Mouse (Mus musculus): Measurements from ENCODE around the gene Map2k3. TPM values are rescaled to one million over a fixed set of nuclear protein-coding genes. Genes with fewer than 3 reads are reported as not detected.

Gene Map2k3
- total RNA-seq, 4 experiments from 2014 or later = 74.6 to 80.8 (median 77.0) TPM

DNA sequence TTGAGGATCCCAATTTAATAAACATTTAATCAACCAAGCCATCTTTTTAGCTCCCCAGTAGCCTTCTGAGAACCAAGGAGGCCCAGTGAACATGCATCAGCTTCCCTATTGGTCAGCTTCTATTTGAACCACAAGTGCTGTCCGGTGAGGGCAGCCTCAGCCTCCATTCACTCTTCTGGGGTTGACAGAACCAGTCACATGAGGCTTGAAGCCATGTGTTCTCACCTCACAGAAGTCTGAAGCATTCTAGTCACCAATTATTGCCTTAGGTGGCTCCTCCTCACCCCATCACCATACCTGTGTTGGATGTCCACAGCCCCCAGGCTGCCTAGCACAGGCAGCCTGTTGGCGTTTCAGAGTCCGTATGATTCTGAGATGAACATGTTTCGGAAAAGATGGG is 27.1 kb downstream of the Map2k3 start:
- no peak for DNase-seq (ENCODE audit: low spot score)

- DNase-seq (ENCODE audit: low spot score) = no peak
Measured at GRCm38 (mm10) chr11:60961176-60961575, 29.3 kb downstream of the Map2k3 start.

- no peak for DNase-seq (ENCODE audit: low spot score)
Measured at GRCm38 (mm10) chr11:60962709-60963108, 30.9 kb downstream of the Map2k3 start.

DNA sequence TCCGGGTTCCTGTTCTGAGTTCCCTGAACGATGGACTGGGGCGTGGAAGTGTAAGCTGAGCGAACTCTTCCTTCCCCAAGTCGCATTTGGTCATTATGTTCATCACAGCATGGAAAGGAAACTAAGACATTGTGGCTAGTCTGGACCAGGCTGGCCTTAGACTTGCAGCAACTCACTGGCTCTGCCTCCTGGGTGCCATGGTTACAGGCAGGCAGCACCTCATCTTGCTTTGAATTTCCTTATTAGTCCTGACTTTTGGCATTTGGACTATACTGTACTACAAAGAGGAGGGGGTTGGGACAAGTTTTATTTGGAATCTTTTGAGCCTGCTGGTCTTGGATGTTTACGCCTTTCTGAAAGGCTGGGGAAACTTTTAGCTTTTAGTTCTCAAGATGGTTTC is 35.1 kb downstream of the Map2k3 start:
- DNase-seq (ENCODE audit: low spot score) = no peak

DNA sequence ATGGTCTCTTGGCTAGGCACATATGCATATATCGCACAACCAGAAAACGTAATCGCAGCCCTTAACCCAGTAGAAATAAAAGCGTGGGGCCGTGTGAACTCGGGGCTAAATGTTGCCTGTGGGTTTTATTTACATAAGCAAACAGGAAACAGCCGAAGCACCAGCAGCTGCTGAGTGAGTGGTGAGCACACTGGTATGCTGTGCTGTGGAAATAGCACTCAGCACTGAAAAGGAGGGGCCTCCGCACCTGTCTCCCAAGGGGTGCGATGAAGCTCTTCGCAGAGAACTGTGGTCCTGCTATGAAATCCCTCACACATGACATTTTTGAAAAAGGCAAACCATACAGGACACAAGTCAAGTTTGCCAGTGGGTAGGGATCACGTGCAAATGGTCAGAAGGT is 43.3 kb downstream of the Map2k3 start:
- no peak for DNase-seq (ENCODE audit: low spot score)

- no peak for DNase-seq (ENCODE audit: low spot score)
Measured at GRCm38 (mm10) chr11:60976234-60976633, 44.4 kb downstream of the Map2k3 start.

- no peak for DNase-seq (ENCODE audit: low spot score)
Measured at GRCm38 (mm10) chr11:60976742-60977141, 44.9 kb downstream of the Map2k3 start.

GRCm38 (mm10) chr11:60977153-60977552 is 45.3 kb downstream of the Map2k3 start:
- peak; percentile 19 for DNase-seq (ENCODE audit: low spot score)

DNA sequence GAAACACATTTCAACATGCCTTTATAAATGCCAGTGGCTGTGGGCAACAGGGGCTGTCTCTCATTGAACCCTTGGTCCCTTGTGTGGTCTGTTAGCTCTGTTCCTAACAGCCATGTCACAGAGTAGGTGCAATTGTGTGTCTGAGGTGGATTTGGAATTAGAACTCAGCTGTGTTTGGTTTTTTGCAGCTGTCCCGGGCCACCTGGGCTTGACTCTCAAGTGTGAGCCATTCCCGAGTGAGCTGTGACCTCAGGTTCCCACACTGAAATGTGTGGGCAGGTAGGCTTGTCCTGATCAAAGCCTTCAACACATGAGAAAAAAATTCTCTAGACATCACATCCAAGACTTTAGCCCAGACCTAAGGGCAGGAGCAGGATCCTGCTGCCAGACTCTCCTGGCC is 46.8 kb downstream of the Map2k3 start:
- no peak for DNase-seq (ENCODE audit: low spot score)

GRCm38 (mm10) chr11:60979788-60980187 is 48.0 kb downstream of the Map2k3 start:
- no peak for DNase-seq (ENCODE audit: low spot score)

GRCm38 (mm10) chr11:60981693-60982486 is 50.1 kb downstream of the Map2k3 start:
- DNase-seq (ENCODE audit: low spot score) = no peak

DNA sequence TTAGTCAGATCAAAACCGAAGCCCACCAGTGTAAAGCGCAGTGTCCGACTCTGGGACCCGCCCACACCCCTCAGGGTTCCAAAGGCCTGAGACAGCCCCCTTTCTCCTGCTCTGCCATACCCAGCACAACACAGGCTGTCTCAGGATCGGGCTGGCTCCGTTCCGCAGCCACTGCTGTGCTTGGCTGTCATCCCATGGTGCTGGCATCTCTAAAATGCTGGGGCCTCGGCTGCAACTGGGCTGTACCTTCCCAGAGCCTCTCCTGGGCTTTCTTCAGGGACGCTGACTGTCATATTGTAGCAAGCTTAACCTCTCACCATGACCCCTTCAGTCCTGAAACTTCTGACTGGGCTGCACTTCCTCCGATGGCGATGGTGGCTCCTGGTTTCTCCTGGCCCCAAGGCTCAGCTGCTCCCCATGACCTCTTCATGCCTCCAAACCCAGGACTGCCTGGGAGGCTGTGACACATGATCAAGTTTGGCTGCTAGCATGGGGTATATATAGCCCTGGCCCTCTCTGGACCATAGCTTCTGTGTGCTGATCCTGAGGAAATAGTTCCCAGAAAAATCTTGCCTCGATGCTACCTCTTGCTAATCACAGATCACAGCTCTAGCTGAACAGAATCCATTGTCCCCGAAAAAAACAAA is 53.2 kb downstream of the Map2k3 start:
- peak; percentile 36 for DNase-seq (ENCODE audit: low spot score)

DNA sequence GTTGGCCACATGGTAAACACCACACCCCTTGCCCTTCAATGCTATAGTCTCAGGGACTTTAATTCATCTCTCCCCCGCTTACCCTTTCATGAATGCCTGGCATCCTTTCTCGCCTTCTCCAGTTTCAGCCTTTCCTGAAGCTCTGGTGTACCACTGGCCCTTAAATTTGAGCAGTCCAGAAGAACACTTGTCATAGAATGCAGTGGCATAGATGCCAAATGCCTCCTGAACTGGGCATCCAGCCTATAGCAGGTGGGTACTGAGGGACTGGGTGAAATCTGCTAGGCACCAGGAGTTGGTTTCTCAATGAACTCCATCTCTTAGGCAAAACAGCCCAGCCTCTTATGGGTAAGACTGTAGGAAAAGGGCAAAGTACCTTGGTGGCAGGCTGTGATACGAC is 58.6 kb downstream of the Map2k3 start:
- no peak for DNase-seq (ENCODE audit: low spot score)

Other genes starting within 250 kb of the Map2k3 start
- gene Llgl1, start 232.3 kb upstream of the Map2k3 start, total RNA-seq (2022) = 10 to 100 TPM; 11.0 to 14.5 (median 11.9) TPM
- 100 to 1,000 TPM; 124 to 147 (median 134) TPM for gene Flii, start 204.8 kb upstream of the Map2k3 start, total RNA-seq (2022)
- 10 to 100 TPM; 37.3 to 51.5 (median 39.8) TPM for gene Mief2, start 203.6 kb upstream of the Map2k3 start, total RNA-seq (2022)
- gene Top3a, start 154.7 kb upstream of the Map2k3 start, total RNA-seq (2022) = 1 to 10 TPM; 3.9 to 6.1 (median 4.8) TPM
- gene Smcr8, start 154.5 kb upstream of the Map2k3 start, total RNA-seq (2022) = 10 to 100 TPM; 14.0 to 18.0 (median 15.8) TPM
- 10 to 100 TPM in 2 of 4 experiments, 1 to 10 TPM in 2; 6.4 to 16.4 (median 10.4) TPM for gene Shmt1, start 120.3 kb upstream of the Map2k3 start, total RNA-seq (2022)
- 10 to 100 TPM; 19.9 to 23.9 (median 21.3) TPM for gene Dhrs7b, start 101.4 kb upstream of the Map2k3 start, total RNA-seq (2022)
- gene Tmem11, start 52.8 kb upstream of the Map2k3 start, total RNA-seq (2022) = 10 to 100 TPM; 29.8 to 35.3 (median 31.1) TPM
- gene Natd1, start 17.3 kb upstream of the Map2k3 start, total RNA-seq (2022) = 10 to 100 TPM in 2 of 4 experiments, 1 to 10 TPM in 2; 8.6 to 15.0 (median 11.0) TPM
- 10 to 100 TPM; 23.1 to 32.7 (median 25.0) TPM for gene Kcnj12, start 90.5 kb downstream of the Map2k3 start, total RNA-seq (2022)
- gene Tnfrsf13b, start 194.7 kb downstream of the Map2k3 start, total RNA-seq (2022) = under 1 TPM; 0.56 to 0.75 (median 0.70) TPM
- gene Usp22, start 243.0 kb downstream of the Map2k3 start, total RNA-seq (2022) = 10 to 100 TPM; 29.3 to 38.2 (median 30.3) TPM

Measured in heart, adult 8-10 months (tissue).